Mouse (Mus musculus): Measurements from ENCODE around the gene Zdhhc7.
A peak's percentile ranks its signal among the peaks of the same experiment; 100 is the strongest.

Zdhhc7 gene

DNA sequence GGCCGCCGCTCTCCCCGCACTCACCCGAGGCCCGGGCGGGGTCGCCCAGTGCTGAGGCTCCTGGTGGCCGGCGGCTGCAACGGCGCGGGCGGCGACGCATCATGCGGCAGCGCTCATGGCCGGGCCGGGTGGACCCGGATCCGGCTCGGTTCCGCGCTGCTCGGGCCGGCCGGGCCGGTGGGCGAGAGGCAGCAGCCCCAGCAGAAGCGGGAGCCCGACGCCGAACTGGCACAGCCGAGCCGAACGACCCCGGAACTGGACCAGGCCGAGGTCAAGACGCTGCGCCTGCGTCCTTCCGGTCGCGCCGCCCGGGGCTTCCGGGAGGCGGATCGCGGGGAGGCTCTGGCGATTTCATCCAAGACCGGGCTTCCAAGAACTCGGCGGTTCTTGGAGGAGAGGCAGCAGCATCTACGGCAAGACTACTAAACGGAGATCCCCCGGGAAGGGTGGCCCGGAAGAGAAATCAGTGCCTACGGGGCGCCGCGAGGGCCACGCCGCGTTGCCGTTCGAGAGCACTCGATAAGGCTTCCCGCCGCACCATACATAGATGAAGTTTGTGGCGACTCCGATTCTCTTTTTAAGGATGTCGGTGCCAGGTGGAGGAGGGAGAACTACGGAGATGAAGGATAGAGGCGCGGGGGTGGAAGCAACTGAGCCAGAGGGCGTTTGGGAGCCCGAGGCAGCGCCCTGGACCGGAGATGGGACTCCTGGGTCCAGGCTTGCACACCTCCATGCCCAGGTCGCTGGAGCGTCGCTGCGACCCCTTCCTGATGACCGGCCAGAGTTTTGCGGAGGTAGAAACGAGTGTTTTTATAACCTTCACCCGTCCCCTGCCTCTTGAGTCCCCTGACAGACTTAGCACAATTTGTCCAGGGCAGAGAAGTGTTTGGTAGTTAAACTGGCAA is at the start of gene Zdhhc7:
Gene Zdhhc7 (minus strand): TSS at position 415 of the 905 bp plus-strand sequence.
- DNase-seq (ENCODE audit: low read depth, low spot score): peak; percentile 54

DNA sequence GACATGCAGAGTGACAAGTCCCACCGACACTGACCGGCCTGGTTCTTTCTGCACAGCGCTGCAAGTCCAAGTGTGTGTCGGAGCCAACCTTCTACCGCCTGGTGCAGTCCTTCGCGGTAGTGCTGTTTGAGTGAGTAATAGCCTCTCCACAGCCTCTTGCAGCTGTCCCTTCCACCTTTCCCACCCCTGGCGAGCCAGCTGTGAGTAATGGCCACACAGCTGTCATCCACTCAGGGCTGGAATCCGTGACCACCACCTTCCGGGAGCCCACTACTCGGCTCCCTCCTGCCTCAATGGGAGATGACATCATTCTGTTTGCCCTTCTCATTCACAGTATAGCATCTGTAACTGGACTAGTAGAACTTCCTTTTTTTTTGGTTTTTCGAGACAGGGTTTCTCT is 48.7 kb upstream of the Zdhhc7 start:
- no peak for DNase-seq (ENCODE audit: low read depth, low spot score)

DNA sequence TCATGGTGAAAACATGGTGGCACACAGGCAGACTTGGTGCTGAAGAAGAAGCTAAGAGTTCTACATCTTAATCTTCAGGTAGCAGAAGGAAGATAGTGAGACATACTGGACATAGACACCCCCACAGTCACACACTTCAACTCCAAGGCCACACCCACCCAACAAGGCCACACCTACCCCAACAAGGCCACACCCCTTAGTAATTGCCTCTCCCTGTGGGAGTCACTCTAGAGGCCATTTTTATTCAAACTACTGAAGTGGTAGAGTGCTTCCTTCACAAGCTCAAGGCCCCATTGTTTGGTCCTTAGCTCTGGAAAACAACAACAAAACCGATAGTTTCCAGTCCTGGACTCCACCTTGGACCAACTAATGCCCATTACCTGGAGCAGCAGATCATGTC is 44.8 kb upstream of the Zdhhc7 start:
- peak; percentile 27 for DNase-seq (ENCODE audit: low read depth, low spot score)

DNA sequence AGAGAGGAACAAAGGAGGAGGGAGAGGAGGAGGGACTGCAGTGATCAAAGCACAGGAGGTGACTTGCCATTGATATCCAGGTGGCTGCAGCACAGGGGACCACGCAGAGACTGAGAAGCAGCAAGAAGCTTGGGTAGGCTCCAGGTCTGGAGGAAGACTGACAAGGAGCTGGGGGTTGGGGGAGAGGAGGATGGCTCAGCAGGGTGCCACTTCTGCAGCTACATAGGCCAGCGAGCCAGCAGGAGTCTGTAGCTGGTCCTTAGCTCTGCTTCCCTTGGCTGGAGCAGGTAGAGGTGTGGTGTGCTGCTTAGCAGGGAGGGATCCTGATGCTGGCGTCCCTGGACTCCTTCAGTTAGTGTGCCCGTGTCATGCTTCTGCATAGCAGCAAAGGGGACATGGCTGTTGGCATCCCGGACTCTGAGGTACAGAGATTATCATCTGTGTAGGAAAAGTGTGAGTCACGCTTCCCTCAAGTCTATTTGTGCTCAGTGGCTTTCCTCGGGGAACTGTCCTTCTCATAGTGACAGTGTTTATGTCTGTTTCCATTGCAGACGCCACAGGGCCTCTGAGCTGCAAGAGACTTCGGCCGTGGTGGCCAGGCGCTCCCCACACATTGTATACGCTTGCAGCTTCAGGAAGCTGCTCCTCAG is 43.5 kb upstream of the Zdhhc7 start:
- no peak for DNase-seq (ENCODE audit: low read depth, low spot score)

DNA sequence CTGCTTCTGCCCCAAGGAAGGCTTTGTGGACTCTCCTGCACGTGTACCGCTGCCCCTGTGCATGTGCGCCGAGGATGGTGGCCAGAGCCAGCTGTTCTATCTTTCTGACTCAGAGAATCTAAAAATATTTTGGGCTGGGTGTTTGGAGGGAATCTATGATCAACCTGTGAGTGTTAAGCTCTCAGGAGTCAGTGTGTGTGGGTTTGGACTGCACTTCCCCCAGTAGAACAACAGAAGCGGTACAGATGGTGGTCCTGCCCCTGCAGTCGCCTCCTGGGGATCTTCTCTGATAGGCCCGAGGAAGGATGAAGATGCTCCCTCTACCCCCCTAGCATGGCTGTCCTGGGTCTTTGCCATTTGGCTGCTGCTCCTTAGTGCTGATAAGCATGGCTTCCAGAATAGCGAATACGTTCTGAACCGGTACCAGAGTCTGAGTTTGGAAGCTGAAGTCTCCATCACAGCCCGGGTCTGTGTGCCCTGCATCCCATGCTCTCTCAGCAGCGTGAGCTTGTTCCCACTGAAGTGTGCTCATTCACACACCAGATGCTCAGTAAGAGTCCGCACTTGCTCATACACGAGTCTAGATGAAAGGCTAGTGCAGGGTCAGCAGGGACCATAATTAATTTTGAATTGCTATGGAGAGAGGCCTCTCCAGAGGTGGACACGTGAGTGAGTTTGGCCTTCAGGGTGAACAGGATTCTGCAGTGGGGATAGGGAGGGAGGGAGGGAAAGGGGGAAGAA is 42.8 kb upstream of the Zdhhc7 start:
- DNase-seq (ENCODE audit: low read depth, low spot score): no peak

DNA sequence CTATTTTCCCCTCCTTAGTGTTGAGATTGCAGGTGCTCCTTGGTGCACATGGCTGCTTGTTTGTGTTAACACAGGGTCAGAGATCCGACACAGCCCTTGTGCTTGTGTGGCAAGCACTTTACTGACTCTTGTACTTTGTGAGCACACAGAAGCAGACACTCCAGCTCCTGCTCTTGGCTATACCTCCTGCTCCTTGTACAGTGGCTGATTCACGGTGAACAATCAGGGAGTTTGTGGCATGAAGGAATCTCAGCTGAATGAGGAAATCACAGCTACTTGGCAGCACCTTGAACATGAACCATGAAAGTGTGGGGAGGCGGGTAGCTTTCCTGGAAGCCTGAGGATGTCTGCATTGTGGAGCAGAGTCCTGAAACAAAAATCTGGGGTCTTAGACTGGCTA is 39.5 kb upstream of the Zdhhc7 start:
- DNase-seq (ENCODE audit: low read depth, low spot score): no peak

DNA sequence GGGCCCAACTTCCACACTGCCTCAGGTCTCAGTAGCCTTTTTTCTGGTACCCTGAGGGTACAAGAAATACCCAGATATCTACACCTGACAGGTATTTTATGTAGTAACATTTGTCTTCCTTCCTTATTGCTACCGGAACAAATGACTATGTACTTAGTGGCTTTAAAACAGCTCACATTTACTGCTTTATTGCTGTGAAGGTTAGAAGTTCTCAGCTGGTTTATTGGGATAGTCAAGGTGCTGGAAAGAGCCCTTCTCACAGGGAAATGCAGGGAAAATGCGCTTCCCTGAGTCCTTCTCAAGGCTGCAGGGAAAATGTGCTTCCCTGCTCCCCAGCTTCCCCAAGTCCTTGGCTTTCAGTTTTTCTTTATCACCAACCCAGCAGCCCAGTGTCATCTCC is 37.7 kb upstream of the Zdhhc7 start:
- DNase-seq (ENCODE audit: low read depth, low spot score): no peak

DNA sequence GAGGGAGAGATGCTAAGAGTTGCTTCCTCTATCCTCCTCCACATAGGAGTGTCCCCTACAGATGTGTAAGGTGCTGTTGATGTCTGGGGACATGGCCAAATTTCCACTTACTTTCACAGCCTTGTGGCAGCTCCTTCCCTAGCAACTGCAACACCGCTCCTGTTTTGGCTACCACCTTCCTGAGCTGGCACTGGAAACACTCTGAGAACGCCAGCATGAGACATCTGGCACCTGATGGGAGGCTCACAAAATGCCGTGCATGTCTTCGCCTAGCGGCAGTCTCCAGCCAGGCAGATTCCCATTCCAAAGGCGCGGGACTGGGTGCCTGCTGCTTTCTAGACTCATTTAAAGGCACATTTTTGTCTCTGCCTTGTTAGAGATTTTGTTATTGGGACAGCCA is 35.3 kb upstream of the Zdhhc7 start:
- no peak for DNase-seq (ENCODE audit: low read depth, low spot score)

DNA sequence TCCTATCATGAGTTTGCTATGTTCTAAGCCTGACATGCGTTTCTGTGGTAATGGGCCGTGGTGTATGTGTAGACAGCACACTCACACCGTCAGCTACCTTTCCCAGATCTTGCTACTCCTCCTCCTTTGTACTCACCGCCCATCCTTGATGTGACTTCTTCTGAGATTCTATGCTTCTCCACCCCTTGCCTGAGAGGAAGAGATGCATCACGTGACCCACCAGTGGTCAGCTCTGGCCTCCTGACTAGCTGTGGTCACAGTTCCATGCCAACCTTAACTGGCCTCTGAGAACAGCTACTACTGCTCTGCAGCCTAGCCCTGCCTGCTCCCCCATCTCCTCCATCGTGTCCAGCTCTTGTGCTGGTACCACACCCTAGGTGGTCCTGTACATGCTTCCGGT is 34.4 kb upstream of the Zdhhc7 start:
- DNase-seq (ENCODE audit: low read depth, low spot score): no peak

DNA sequence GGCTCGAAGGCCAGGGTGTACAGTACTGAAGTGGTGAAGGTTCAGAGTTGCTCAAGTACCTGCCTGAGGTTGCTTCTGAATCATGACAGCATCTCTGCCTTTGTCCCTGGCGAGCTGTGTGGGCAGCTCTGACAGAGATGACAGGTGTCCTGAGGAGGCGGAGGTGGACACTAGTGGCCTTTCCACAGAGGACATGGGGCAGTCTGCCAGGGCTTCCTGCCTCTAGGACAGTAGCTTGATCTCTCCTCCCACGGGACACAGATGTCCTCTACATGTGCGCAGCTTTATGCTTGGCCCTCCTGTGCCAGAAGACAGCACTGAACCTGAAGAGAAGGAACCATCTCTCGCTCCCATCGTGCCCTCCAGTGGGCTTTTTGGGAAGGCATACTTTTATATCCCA is 31.9 kb upstream of the Zdhhc7 start:
- no peak for DNase-seq (ENCODE audit: low read depth, low spot score)

DNA sequence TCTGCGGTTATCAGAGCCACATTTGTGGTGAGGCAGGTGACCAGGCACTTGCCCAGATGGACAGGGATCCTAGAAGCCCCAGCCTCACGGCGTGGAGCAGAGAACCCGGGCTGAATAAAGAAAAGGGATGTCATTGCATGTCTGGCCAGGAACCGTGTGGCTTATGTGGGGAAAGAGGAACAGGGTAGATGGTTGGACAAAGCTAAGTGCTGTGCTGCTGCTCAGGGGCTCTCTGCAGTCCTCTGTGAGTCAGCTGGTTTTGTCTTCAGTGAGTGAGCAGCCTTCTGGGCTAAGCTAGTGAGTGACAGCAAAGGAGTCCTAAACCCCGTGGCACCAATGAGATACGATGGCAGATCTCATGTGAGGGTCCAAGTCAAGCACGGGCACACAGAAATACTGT is 29.9 kb upstream of the Zdhhc7 start:
- DNase-seq (ENCODE audit: low read depth, low spot score): no peak

DNA sequence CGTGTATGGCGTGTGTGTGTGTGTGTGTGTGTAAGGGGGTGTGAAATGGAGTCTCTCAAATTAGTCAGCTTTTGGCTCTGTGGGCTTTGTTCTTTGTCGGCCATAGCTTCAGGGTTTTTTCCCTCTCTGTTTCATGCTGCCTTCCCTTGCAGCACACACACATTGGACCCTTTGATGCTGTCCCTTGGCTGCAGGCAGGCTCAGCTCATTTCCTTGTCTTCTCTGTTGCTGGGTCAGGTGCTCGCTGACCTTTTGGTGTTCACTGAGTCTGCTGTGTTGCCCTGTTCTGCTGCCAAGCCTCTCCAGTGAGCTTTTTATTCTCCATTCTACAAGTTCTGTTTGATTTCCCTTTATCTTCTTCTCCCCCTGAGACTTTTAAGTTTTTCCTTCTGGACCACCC is 28.3 kb upstream of the Zdhhc7 start:
- no peak for DNase-seq (ENCODE audit: low read depth, low spot score)

DNA sequence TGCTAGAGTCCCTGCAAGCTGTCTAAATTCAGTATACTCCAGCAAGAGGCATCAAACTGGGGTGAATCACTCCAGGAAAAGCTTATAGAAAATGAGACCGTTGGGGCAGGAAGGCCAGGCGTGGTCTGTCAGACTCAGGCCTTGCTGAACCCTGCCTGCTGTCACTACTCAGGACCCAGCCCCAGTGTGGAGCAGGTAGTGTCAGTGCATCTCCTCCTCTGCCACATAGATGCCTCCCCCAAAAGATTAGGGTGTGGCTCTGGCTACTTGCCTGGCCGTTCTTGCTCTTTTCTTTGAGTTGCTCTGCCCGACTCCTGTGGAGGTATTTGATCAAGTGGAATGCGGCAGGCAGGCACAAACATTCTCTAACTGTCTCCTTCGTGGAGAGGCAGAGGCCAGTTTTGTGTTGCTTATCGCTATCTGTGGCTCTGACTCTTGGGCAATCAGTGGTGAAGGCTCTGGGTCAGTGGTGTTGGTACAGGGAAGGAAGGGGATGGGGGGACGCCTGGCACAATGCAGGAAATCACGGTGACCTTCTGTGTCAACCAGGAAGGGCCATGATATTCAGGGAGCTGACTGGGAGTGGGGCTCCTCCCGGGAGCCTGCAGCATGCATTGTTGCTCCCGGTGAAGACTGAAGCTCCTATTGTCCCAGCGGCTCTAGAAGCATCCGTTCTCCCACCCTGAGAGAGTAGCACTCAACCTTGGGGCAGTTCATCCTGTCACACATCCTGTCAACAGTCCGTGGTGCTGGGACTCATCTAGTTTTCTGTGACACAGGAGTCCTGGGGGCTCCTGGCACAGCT is 25.3 kb upstream of the Zdhhc7 start:
- no peak for DNase-seq (ENCODE audit: low read depth, low spot score)

DNA sequence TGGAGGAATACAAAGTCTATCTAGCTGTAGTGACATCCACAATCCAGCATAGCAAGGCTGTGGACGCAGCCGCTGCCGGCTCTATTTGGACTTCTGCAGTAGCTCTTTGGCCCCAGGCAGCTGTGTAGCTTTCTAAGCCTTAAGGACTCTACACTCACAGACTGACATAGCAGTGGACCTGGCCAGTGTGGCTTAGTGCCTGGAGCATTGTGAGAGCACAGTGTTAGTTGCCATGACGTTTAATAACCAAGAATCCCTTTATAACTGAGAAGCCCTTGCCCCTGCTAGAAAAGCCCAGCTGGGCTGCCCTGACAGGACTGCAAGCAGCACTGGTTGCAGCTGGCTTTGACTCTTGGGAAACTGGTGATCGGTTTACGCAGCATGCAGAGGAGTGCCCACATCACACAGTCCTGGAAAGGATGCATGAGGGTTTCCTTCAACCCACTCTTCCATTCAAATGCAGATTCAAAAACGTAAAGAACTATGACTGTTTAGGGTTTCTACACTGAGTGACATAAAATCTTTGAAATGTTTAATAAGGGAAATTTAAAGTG is 23.6 kb upstream of the Zdhhc7 start:
- DNase-seq (ENCODE audit: low read depth, low spot score): no peak

DNA sequence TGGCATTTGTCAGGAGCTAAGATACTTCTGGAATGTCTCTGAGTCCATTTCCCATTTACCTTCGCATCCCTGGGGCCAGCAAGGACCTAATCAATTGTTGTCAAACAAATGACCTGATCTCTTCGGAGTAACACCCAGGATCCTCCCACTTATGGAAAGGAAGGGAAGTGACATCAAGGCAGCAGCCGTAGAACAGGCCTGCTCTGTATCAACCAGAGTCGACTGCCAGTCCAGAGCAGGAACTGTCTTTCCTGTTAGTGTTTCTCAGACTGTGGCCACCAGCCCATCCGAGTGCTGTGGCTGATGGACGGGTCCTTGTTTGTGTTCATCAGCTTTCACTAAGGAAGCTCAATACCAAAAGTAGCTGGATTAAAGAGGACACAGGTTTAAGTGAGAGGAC is 23.0 kb upstream of the Zdhhc7 start:
- no peak for DNase-seq (ENCODE audit: low read depth, low spot score)

DNA sequence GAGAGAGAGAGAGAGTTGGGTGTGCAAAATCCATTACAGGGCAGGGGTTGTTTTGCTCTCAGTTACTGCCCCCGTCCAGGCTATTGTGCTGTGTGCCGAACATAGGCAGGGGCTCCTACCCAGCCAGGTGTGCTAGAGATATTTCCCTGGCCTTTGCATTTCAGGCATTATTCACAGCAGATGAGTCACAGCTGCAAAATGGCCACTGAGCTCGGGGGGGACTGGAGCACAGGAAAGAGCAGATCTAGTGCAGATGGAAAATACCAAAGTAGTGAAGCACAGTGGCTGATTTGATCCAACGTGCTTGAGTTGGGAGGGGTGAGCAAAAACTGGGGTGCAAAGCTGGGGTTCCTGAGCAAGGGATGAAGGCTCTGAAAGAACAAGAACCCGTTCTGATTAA is 19.7 kb upstream of the Zdhhc7 start:
- no peak for DNase-seq (ENCODE audit: low read depth, low spot score)

DNA sequence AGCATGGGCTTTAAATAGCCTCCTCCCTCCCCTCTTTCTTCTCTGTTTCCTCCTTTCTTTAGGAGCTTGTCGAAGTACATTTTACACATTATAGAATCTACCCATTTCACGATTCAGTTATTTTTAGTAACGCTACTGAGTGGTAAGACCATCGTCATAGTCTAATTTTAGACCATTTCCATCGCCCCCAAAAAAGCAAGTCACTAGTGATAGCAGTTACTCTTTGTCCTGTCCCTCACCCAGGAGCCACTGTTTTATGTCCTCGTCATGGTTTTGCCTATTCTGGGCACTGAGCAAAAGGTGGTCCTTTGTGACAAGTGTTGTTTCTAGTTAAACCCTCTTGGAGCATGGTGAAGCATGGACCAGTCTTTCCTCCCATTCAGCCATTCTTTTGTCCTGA is 18.6 kb upstream of the Zdhhc7 start:
- no peak for DNase-seq (ENCODE audit: low read depth, low spot score)

DNA sequence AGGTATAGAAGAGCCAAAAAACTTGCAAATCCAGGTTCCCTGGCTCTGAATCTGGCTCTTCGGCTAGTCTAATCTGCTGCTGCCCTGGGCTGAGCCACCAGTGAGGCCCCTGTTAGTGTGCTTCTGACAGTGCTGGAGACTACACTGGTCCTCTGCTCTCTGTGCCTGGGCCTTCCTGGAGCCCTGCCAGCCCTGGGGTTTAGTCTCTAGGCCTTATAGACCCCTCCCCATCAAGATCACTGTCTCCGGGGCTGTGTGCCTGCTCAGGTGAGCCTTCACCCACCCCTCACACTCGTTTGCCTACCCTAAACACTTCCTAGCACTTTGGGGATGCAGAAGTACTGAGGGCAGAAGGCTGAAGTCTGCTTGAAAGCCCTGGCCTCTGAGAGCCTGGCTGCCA is 18.1 kb upstream of the Zdhhc7 start:
- DNase-seq (ENCODE audit: low read depth, low spot score): no peak

DNA sequence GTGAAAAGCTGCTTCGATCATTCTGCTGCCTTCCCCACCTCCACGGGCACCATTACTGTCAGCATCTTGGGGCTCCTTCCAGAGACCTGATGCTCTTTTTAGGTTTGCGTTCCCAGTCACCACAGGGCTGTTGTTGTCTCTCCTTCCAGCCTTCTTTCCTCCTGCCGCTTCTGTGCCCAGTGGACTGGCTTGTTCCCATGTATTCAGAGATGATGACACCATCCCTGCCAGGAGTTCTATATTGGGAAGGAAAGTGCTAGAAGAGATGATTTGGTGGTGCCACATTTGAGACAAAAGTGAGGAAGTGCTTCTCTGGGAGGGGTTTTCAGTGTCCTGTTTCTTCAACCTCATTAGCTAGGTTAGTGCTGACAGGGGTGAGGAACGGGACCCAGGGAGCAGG is 17.6 kb upstream of the Zdhhc7 start:
- DNase-seq (ENCODE audit: low read depth, low spot score): no peak

DNA sequence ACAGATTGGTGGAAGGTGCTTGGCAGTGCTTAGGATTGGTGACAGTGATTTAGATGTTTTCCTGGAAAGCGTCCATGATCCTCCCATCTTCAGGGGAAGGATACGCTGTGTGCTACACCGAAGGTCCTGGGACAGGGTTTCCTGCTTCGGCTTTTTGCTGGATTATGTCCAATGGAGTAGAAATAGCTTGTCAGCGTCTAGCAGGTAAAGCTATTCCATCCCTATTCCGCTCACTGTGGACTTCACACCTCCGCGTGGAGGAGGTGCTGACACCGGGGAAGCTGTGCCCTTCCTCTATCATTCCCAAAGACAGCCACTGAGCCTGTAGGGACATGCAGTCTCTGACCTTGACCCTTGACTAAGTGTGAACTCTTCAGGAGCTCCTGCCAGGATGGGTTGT is 16.9 kb upstream of the Zdhhc7 start:
- DNase-seq (ENCODE audit: low read depth, low spot score): no peak

DNA sequence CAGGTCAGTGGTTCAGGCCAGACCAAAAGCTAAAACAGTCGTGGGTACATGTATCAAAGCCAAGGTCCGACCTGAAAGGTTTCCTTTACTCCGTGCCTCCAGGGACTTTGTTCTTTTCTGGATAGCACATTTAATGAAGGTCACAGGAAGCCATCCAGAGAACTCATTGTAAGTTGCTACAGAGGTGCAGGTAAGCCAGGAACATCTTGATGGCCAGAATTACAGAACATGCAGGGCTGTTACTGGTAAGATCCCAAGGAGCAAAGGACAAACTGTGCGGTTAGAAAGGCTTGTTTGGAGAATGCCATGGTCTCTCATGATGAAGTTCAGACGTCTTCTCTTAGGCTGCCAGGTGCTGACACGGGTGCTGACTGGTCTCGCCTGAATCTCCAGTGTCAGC is 15.3 kb upstream of the Zdhhc7 start:
- no peak for DNase-seq (ENCODE audit: low read depth, low spot score)
